Mouse (Mus musculus): ENCODE measurements around the gene Topors. TPM values are rescaled to one million over a fixed set of nuclear protein-coding genes. Genes with fewer than 3 reads are reported as not detected.
"Not testable (repeated sequence)": the region's sequence is repeated elsewhere in the genome, so short reads cannot be mapped to it uniquely, and the experiment has no call there.

The Topors gene
- 2.8 and 4.2 TPM in 2 replicates for polyA plus RNA-seq (2012; rRNA removed)

- WGBS = under 1% methylated on average over 38 of the region's 38 CpGs
These were observed at the start of gene Topors, which contains the start of gene Smim27 for GRCm38 (mm10) chr4:40269430-40270032. Gene Topors, minus strand, starts transcription at chr4:40269850. Gene Smim27, plus strand, starts transcription at chr4:40269579.

GRCm38 (mm10) chr4:40317404-40317803, 47.8 kb upstream of the Topors start:
- DNase-seq (ENCODE audit: low read depth, low spot score) = no peak
- 79% methylated on average over 3 of the region's 3 CpGs for WGBS

More at GRCm38 (mm10) chr4:40269430-40270032, at the start of gene Topors, which contains the start of gene Smim27:
- peak; percentile 94 for DNase-seq (ENCODE audit: low read depth, low spot score)

- DNase-seq (ENCODE audit: low read depth, low spot score) = no peak
- WGBS = 74% methylated on average over 6 of the region's 6 CpGs
These were observed 43.4 kb upstream of the Topors start for GRCm38 (mm10) chr4:40313026-40313425.

- DNase-seq (ENCODE audit: low read depth, low spot score) = no peak
- WGBS = 39% methylated on average over 1 of the region's 1 CpGs
These were observed 42.6 kb upstream of the Topors start for GRCm38 (mm10) chr4:40312213-40312612.

GRCm38 (mm10) chr4:40310796-40311383, 41.2 kb upstream of the Topors start:
- 38% methylated on average over 11 of the region's 11 CpGs for WGBS
- DNase-seq (ENCODE audit: low read depth, low spot score) = no peak

GRCm38 (mm10) chr4:40309682-40310081, 40.0 kb upstream of the Topors start:
- no peak for DNase-seq (ENCODE audit: low read depth, low spot score)

GRCm38 (mm10) chr4:40302445-40303125, 32.9 kb upstream of the Topors start:
- no peak for DNase-seq (ENCODE audit: low read depth, low spot score)
- WGBS = 71% methylated on average over 10 of the region's 10 CpGs

GRCm38 (mm10) chr4:40301076-40301789, 31.6 kb upstream of the Topors start:
- DNase-seq (ENCODE audit: low read depth, low spot score) = peak; percentile 43
- 7% methylated on average over 16 of the region's 16 CpGs for WGBS

GRCm38 (mm10) chr4:40299169-40299568, 29.5 kb upstream of the Topors start:
- 61% methylated on average over 5 of the region's 5 CpGs for WGBS
- DNase-seq (ENCODE audit: low read depth, low spot score) = no peak

- not testable (repeated sequence) for DNase-seq (ENCODE audit: low read depth, low spot score)
- WGBS = 93% methylated on average over 11 of the region's 11 CpGs
These were observed 21.9 kb upstream of the Topors start for GRCm38 (mm10) chr4:40291511-40291910.

GRCm38 (mm10) chr4:40289046-40289445, 19.4 kb upstream of the Topors start:
- no peak for DNase-seq (ENCODE audit: low read depth, low spot score)
- 76% methylated on average over 2 of the region's 2 CpGs for WGBS

- DNase-seq (ENCODE audit: low read depth, low spot score) = no peak
- 67% methylated on average over 6 of the region's 6 CpGs for WGBS
These were observed 17.8 kb upstream of the Topors start for GRCm38 (mm10) chr4:40287415-40287814.

GRCm38 (mm10) chr4:40285582-40285981, 15.9 kb upstream of the Topors start:
- 13% methylated on average over 4 of the region's 4 CpGs for WGBS
- peak; percentile 44 for DNase-seq (ENCODE audit: low read depth, low spot score)

- WGBS = under 1% methylated on average over 36 of the region's 36 CpGs
- peak; percentile 77 for DNase-seq (ENCODE audit: low read depth, low spot score)
These were observed 9.7 kb upstream of the Topors start, which contains the start of gene Ndufb6 for GRCm38 (mm10) chr4:40279276-40279900. Gene Ndufb6, minus strand, starts transcription at chr4:40279421.

- DNase-seq (ENCODE audit: low read depth, low spot score) = no peak
- WGBS = 0% methylated on average over 21 of the region's 21 CpGs
These were observed 9.2 kb upstream of the Topors start for GRCm38 (mm10) chr4:40278880-40279275.

GRCm38 (mm10) chr4:40268835-40269234, 815 bp downstream of the Topors start:
- WGBS = 1% methylated on average over 16 of the region's 16 CpGs
- DNase-seq (ENCODE audit: low read depth, low spot score) = no peak

GRCm38 (mm10) chr4:40268204-40268813, 1.3 kb downstream of the Topors start:
- WGBS = under 1% methylated on average over 50 of the region's 50 CpGs
- DNase-seq (ENCODE audit: low read depth, low spot score) = peak; percentile 61

- DNase-seq (ENCODE audit: low read depth, low spot score) = peak; percentile 94
These were observed 2.0 kb downstream of the Topors start for GRCm38 (mm10) chr4:40267681-40268080.

GRCm38 (mm10) chr4:40264321-40264720, 5.3 kb downstream of the Topors start:
- 60% methylated on average over 1 of the region's 1 CpGs for WGBS
- DNase-seq (ENCODE audit: low read depth, low spot score) = no peak

More at GRCm38 (mm10) chr4:40267681-40268080, 2.0 kb downstream of the Topors start:
- 16% methylated on average over 7 of the region's 7 CpGs for WGBS

All from large intestine, adult 2 months (tissue).